ENCODE assay signal across 8 mouse cellular contexts in the genomic region with DNA sequence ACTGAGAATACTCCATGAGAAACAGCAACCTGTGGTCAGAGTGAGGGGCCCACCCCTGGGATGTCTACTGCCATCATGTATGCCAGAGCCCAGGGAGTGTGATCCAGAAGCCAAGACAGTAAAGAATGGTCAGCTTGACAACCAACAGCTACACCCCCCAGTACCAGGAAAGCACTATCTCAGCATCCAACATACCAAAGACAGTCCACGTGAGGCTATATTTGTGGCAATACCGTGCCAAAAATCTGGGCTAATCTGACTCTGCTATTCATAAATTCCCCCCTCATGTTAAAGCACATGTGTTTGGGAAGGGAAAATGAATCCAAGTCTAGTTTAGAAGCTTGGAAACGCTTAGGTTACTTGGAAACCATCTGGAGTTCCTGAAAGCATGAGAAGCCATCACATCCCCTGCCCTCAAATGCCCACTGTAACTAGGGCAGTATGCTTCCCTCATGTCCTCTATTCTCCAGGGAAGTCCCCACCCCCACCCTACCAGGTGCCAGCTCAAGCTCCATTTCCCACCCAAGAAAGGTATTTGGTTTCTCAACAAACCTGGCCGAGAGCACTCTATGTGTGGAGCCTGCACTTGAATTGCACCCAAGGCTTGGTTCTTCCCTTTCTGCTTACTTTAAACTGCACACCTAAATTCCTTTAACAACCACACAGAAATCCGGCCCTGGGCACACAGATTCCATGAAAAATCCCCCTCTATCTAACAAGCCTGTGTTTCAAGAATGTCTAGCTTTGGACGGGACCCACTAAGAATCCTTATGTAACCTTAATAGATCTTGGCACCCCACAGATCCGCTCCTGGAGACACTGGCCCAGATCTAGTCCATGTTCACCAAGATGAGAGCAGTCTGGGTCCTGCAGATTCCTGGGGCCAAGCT. TPM values are rescaled to one million over a fixed set of nuclear protein-coding genes. Genes with fewer than 3 reads are reported as not detected.
DNase-seq lines count a peak whose midpoint lies in the region; ATAC-seq lines count a peak whose summit lies in the region.

No protein-coding gene starts in this region.

- intact Hi-C loops in heart, postnatal 10 days (cut with DNase I), result loop anchor here (5.0 kb wide), 1 partner anchor 74 kb away; no protein-coding TSS in a partner anchor

- peak overlapping the region; percentile 70; the same call in 1 of the 2 replicates for H3K4me2 ChIP-seq in hindbrain, embryonic 11.5 days (replicated peaks; ENCODE audit: low read depth, low read length)

- H3K36me3 ChIP-seq in heart, embryonic 10.5 days, result no peaks in the 10 kb centered on the region
- H3K36me3 ChIP-seq in hindbrain, embryonic 11.5 days (ENCODE audit: control insufficient read depth, insufficient read depth, low read length), result no peaks in the 10 kb centered on the region

- H3K9me3 ChIP-seq in heart, embryonic 10.5 days, result no peaks in the 10 kb centered on the region
- no peaks in the 10 kb centered on the region for H3K9me3 ChIP-seq in hindbrain, embryonic 11.5 days (ENCODE audit: control insufficient read depth, low read length)

- no peak overlapping the region; the same call in 1 of the 2 replicates for H3K9ac ChIP-seq in hindbrain, embryonic 11.5 days (ENCODE audit: low read depth, low read length)

- ATAC-seq in hindbrain, embryonic 11.5 days (ENCODE audit: low FRiP score), result no peak
- ATAC-seq in inflammation-experienced regulatory T-cells, adult 6 months, result no peak

- H3K4me1 ChIP-seq in heart, embryonic 10.5 days, result peaks cover 22% of the 10 kb centered on the region
- no peaks in the 10 kb centered on the region; the same call in 1 of the 2 replicates for H3K4me1 ChIP-seq in hindbrain, embryonic 11.5 days (replicated peaks; ENCODE audit: control insufficient read depth, insufficient read depth, low read length)

- DNase-seq in heart, embryonic 10.5 days (ENCODE audit: low spot score), result no peak
- no peak for DNase-seq in heart, postnatal 10 days
- peak; percentile 8 for DNase-seq in Muller cell, postnatal 12 days (ENCODE audit: inconsistent ontology term)
- no peak for DNase-seq in hindbrain, embryonic 11.5 days (ENCODE audit: low spot score)
- DNase-seq in lung, postnatal 4 days, result peak; percentile 34 to 64
- no peak for DNase-seq in embryo, embryonic 10 days (ENCODE audit: low spot score)
- no peak for DNase-seq in kidney, postnatal 4 days

- peak overlapping the region; percentile 84 for H3K4me3 ChIP-seq in heart, embryonic 10.5 days
- no peak overlapping the region for H3K4me3 ChIP-seq in hindbrain, embryonic 11.5 days (ENCODE audit: low read depth, low read length)

- no peak overlapping the region for H3K27ac ChIP-seq in heart, embryonic 10.5 days
- no peak overlapping the region for H3K27ac ChIP-seq in hindbrain, embryonic 11.5 days (ENCODE audit: low read depth, low read length)

- peaks cover 18% of the 10 kb centered on the region; the same call in 1 of the 2 replicates for H3K27me3 ChIP-seq in heart, embryonic 10.5 days (ENCODE audit: insufficient read depth, poor library complexity, severe bottlenecking)
- peaks cover 4% of the 10 kb centered on the region; the same call in 1 of the 2 replicates for H3K27me3 ChIP-seq in hindbrain, embryonic 11.5 days (ENCODE audit: control insufficient read depth, insufficient read depth, low read length)

- WGBS in heart, embryonic 10.5 days, result 56% methylated on average over 7 of the region's 7 CpGs
- 66% methylated on average over 7 of the region's 7 CpGs for WGBS in hindbrain, embryonic 11.5 days

RNA-seq across cellular contexts. Expression of gene Arhgap44, which starts 1.5 kb away (rescaled TPM):
- 8.4 and 11.3 TPM in 2 replicates for polyA plus RNA-seq in heart, embryonic 10.5 days (2016; fragmentation: Nextera tagmentation; extraction: Ambion mirVana)
- total RNA-seq in heart, postnatal 10 days (2021), result 10 to 100 TPM; 18.3 to 21.0 TPM
- 4.4 and 4.9 TPM in 2 replicates for polyA plus RNA-seq in hindbrain, embryonic 11.5 days (2014; fragmentation: Nextera tagmentation; extraction: Ambion mirVana)
- polyA plus RNA-seq in inflammation-experienced regulatory T-cells, adult 6 months (2017; shearing (Covaris generic)), result under 1 TPM; 0.20 to 0.55 (median 0.26) TPM

RNA-seq across cellular contexts. Expression of gene 1700086D15Rik, which starts 1.5 kb away (rescaled TPM):
- polyA plus RNA-seq in heart, embryonic 10.5 days (2016; fragmentation: Nextera tagmentation; extraction: Ambion mirVana), result 0.14 and 0.16 TPM in 2 replicates
- total RNA-seq in heart, postnatal 10 days (2021), result under 1 TPM; 0.32 to 0.41 TPM
- polyA plus RNA-seq in hindbrain, embryonic 11.5 days (2014; fragmentation: Nextera tagmentation; extraction: Ambion mirVana), result 0.18 TPM in 1 of 2 replicates, not detected in the other
- polyA plus RNA-seq in inflammation-experienced regulatory T-cells, adult 6 months (2017; shearing (Covaris generic)), result not detected

Comparison
In these comparisons a context has a peak if more than half of its experiments do, and no peak if none do; other contexts are left out.
1. DNase-seq: peak in Muller cell, postnatal 12 days (single experiment) and lung, postnatal 4 days (2 of 2); none in heart, embryonic 10.5 days (single experiment), heart, postnatal 10 days (0 of 2), hindbrain, embryonic 11.5 days (single experiment), embryo, embryonic 10 days (single experiment) and kidney, postnatal 4 days (0 of 2).